Mouse (Mus musculus) duodenum, adult 2 months (tissue): ENCODE results near the gene Lhcgr. TPM values are rescaled to one million over a fixed set of nuclear protein-coding genes. Genes with fewer than 3 reads are reported as not detected.

Source experiments
- polyA plus RNA-seq: library from polyadenylated mRNA; depleted of rRNA; stranded (reverse); fragments of >200 nt; gene quantifications from 2 replicates; pipeline ENCODE4 v1.2.3, GENCODE M21; 2012; ENCODE audit warnings: low replicate concordance; rRNA removed

The Lhcgr gene
- polyA plus RNA-seq: not detected in 2 replicates

DNA sequence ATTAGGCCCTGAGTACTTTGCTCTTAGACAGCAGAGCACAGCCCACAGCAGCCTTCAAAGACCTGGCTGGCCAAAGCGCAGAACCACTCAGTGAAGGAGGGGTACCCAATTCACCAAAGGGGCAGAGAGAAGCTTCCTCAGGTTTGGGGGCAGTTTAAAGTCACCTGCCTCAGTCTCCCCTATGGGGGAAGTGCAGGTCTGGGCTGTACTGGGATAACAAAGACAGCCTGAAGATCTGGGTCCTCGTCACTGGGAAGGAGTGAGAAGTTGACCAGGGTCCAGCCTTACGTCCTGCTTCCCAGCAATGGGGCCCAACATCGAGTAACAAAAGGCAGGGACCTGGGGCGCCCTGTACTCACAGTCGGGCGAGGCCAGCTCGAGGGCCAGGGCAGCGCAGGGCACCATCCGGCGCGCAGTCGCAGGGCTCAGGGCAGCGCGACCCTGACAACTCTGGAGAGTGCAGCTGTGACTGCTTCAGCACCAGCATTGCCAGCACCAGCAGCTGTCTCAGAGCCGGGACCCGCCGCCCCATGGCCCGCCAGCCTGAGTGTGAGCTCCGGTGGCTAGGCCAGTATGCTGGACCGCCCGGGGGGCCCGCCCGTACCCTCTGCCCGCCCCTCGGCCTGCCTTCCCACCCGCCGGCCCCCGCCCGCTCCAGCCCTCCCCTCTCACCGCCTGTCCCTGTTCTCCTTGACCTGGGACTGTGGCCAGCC, at the start of gene Lhcgr:
Lhcgr (minus strand) TSS at position 551 of the 713 bp plus-strand sequence.

DNA sequence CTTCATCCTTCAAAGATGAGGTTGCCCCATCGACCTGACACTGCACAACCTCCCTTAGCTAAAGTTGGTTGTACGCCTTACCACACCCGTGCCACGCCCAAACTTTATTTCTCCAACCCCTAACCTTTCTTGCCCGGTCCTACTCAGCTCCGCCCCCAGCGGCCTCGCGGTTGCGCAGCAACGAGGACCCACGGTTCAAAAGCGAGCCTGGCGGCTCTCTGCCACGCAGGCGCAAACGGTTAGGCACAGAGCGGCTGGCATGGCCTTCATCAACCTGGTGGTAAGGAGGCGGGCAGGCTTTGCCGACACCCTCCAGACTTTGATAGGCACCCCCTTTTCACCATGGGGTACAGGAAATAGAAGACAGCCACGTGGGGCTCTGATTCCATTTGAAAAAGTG, 123.3 kb downstream of the Lhcgr start, which contains the start of gene Gtf2a1l:
Gtf2a1l (plus strand) TSS at position 209 of the 400 bp plus-strand sequence.

Other genes starting within 250 kb of the Lhcgr start
- 1.8 and 3.2 TPM in 2 replicates for gene Ston1, start 194.3 kb downstream of the Lhcgr start, polyA plus RNA-seq
- gene Gtf2a1l, start 123.3 kb downstream of the Lhcgr start, polyA plus RNA-seq: 0.09 TPM in 1 of 2 replicates, not detected in the other